Mouse (Mus musculus) erythroblast, adult 5-6 weeks (primary cell): ENCODE data around the gene Tfam. TPM values are rescaled to one million over a fixed set of nuclear protein-coding genes. Genes with fewer than 3 reads are reported as not detected.

Experiments used
- ATAC-seq: replicated peaks from 2 replicates; pipeline ENCODE4 v1.8.0; 2016; ENCODE audit warnings: moderate number of reproducible peaks, mild to moderate bottlenecking, moderate TSS enrichment, inconsistent platforms; ENCODE audit not compliant: poor library complexity, low FRiP score, severe bottlenecking
- total RNA-seq, 2 experiments: library from RNA; stranded (forward) in 1 of 2; stranded (reverse) in 1 of 2; fragments of 150-400 nt in 1 of 2; fragments of 200-764, 138-1000 nt in 1 of 2; gene quantifications; 2 replicates each; pipeline versions ENCODE4 v1.2.3 to v1.2.4; 2015 to 2017; ENCODE audit warnings: low replicate concordance in 2 of 2

Gene Tfam
- total RNA-seq, 2 experiments from 2014 or later: 4.0 to 46.9 TPM

DNA sequence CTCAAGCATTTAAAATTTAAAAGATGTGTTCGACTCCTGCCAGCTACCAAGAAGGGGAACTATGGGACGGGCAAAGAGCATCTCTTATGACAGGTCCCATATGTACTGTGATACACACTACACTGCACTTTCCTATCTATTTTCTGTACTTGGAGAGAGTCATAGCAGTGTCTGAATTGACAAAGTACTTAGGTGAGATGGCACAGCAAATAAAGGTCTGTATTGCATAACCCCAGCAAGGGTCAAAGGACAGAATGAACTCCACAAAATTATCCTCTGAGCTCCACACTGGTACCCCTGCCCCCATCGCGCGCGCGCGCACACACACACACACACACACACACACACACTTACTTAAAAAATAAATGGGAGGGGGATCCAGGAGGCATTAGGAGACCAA is 4.0 kb downstream of the Tfam start:
- ATAC-seq: no peak

DNA sequence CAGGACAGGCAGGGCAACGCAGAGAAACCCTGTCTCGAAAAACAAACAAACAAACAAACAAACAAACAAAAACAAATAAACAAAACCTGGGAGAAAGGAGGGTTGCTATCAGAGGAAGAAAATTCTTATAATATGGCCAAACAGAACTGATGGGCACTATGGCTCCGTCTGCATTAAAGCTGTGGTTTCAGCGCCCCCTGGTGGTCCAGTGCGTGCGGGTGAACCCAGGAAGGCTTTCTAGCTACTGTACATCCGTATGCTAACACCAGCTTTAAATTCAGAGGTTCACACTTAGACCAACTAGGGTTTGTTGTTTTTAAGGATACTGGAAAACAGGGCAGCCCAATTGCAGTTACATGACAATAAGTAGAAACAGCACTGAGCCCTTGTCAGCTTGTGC is 12.2 kb downstream of the Tfam start:
- ATAC-seq: peak; percentile 77; the same call in 1 of the 2 replicates

- ATAC-seq: no peak
These were observed 15.0 kb downstream of the Tfam start for GRCm38 (mm10) chr10:71223101-71223500.

- no peak for ATAC-seq
These were observed 15.4 kb downstream of the Tfam start for GRCm38 (mm10) chr10:71222639-71223038.

GRCm38 (mm10) chr10:71218228-71218892 is 19.7 kb downstream of the Tfam start:
- ATAC-seq: peak; percentile 57

DNA sequence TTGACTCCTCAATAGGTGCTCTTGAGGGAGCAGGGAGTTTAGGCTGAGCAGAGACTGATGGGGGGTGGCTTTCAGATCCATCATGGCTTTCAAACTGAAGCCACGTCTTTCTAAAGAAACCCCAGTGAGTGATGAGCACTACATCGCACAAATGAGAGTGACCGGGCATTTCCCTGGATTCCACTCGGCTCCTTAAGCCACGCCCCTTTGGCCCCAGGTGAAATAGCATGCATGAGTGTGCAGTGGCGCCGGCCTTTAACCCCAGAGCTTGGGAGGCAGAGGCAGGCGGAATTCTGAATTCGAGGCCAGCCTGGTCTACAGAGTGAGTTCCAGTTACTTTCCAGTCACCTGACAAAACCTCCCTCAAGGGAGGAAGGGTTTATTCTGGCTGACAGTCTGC is 22.1 kb downstream of the Tfam start:
- ATAC-seq: no peak

DNA sequence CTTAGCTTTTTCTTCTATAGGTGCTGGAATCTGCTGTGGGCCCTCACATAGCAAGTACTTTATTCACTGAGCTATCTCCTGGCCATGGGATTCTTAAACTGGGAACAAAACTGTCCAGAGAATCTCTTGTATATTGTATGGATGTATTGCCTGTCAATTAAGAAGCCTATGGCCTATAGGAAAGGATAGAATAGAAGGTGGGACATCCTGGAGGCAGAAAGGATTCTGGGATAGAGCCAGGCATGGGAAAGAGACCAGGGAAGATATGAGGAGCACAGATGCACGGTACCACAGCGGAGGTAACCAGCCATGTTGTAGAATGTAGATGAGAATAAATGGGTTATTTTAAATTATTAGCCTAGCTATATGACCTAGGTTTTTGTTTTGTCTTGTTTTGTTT is 36.6 kb downstream of the Tfam start:
- ATAC-seq: no peak

- no peak for ATAC-seq
These were observed 37.1 kb downstream of the Tfam start for GRCm38 (mm10) chr10:71200964-71201363.

- no peak for ATAC-seq
These were observed 39.4 kb downstream of the Tfam start for GRCm38 (mm10) chr10:71198676-71199075.

DNA sequence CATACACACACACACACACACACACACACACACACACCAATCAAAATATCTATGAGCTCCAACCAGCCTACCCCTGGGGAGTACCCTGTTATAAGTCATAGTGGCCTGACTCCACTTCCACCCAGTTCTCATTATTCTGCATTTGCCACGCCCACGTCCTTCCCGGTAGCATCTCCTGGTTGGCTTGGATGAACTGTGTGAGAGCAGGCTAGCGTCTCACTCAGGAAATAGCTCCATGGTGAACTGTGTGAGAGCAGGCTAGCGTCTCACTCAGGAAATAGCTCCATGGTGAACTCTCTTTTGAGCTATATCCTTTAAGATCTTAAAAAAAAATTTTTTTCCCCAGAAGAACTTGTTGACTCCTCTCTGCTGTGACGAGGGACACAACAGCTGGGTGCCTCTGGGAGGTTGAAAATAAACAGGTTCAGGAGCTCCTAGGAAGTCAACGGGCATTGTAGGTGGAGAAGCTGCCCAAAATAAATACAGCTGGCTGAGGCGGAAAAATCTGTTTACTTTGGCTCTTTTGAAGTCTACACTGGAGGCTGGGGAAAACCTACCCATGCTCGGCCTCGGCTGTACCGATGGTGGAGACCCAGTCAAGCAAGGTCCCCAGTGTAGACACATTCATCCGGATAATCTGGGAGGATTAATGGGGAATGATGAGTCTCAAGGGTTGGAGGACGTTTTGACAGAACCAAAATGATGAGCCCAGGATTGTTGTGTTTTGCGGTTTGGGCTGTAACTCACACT is 40.9 kb downstream of the Tfam start:
- ATAC-seq: no peak

DNA sequence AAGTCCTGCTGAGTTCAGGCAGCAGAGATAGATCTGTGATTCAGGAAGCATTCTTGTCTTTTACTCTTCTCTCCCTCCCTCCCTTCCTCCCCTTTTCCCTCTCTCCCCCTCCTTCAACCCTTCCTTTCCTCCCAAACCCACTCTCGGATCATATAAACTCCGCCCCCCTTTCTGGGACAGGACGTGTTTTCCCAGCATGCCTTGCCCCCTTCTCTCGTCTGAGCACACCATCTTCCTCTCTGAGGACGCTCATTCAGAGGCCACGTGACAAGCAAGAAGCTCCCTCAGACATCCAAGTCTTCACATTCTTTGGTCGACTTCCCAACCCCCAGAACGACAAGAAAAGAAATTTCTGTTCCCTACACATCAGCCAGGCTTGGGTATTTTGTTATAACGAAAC is 42.6 kb downstream of the Tfam start:
- no peak for ATAC-seq

GRCm38 (mm10) chr10:71194713-71195112 is 43.4 kb downstream of the Tfam start:
- ATAC-seq: no peak

DNA sequence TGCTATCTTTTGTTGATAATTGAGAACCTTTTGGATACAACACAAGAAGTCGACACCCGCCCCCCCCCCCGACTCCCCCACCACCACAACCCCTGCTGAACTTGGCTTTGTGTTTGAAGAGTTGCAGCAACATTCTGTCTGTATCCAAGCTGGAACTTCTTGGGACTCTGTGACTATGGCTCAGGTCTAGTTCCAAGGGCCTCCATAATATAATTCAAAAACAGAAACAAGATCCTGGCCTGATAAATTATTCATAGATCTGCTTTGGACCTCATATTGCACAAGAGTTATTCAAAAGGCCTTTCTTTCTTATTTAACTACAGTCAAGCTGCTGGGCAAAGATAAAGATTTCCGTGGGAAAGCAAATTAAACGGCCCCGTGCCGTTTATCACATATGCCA is 44.8 kb downstream of the Tfam start:
- ATAC-seq: no peak

DNA sequence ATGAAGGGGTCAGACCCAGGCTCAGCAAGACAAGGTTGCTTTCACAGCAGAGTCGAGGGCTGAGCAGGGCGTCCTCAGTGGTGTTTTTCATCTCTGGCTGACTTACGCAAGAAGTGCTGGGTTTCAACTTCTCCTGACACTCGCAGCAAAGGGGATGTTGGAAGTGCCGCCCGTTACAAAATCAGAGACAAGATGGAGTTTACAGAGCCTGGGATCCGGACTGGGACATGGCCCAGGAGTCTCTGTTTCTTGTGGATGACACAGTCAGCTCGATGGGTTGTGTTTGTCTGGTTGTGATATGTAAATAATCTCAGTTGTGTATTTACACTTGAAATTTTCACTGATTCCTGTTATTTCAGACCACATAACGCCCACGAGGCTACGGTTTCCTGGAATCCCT is 45.2 kb downstream of the Tfam start:
- no peak for ATAC-seq

- no peak for ATAC-seq
These were observed 49.4 kb downstream of the Tfam start for GRCm38 (mm10) chr10:71188681-71189080.

GRCm38 (mm10) chr10:71185059-71185458 is 53.0 kb downstream of the Tfam start:
- ATAC-seq: no peak

DNA sequence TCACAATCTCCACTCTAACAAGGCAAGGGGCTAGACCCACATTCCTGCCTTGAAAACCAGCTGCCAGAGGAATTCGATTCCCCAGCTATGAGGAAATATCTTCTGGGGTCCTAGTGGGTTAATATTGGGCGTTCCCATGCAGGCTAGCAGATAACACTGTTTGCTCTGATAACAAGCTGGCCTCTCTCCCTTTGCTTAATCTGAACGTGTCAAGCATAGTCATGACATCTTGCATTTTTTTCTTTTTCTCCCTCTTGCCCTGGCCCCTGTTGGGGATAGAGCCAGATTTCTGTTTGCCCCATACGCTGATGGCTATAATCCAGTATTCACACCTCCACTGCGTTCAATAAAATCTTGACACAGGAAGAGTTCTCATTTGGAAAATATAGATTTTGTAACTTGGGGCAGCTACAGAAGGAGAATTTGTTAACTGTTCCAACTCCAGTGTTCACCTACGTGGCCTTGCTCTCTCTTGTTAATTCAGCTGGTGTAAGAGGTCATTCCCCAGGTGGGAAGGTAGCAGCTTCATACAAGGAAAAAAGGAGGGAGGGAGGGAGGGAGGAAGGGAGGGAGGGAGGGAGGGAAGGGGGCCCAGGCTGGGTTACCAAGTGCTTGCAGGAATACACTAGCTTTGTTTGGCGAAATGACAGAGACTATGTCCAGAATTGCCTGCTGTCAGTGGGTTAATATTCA is 54.6 kb downstream of the Tfam start:
- no peak for ATAC-seq

DNA sequence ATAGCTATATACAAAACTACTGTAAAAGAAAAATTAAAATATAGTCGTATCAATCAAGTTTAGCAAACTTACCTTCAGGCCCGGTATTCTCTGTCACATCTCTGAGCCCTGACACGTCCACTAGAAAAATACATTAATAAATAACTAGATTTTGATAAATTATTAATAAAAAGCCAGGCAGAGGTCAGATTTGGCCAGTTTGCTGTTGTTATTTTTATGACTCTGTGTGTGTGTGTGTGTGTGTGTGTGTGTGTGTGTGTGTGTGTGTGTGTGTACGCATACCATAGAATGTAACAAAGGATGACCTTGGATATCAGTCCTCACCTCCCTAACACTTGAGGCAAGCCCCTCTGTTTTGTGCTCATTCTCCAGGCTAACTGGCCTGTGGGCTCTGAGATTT is 56.1 kb downstream of the Tfam start:
- ATAC-seq: no peak

DNA sequence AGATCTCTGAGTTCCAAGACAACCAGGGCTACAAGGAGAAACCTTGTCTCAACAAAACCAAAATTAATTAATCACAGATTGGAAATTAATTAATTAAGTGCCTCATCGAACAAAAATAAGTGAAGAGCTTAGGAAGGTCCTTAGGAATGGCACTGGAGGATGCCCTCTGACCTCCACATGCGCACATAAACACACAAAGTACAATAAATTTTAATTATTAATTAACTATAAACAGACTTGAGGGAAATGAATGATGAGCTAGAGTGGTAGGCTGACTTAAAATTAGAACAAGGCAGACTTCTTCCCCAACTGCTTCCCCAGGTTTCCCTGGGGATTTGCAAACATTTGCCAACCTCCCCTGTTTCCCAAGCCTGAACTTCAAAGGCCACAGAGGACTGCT is 57.0 kb downstream of the Tfam start:
- ATAC-seq: no peak

DNA sequence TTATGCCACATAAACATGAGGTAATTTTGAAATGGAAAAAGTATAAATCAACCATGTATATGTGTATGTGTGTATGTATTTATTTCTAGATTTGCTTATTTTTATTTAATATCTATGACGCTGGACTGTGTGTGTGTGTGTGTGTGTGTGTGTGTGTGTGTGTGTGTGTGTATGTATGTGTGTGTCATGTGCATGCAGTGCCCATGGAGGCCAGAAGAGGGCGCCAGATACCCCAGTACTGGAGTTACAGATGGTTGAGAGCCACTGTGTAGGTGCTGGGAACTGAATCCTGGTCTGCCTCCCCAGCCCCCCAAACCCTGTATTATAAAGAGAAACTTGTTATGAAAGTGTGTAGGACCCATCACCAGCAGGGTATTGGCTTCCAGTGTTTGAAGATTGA is 58.0 kb downstream of the Tfam start:
- no peak for ATAC-seq

- no peak for ATAC-seq
These were observed 60.9 kb downstream of the Tfam start for GRCm38 (mm10) chr10:71177201-71177600.
